Mouse (Mus musculus) liver, adult 2 months (tissue): Measurements from ENCODE around the gene Prkag2. TPM values are rescaled to one million over a fixed set of nuclear protein-coding genes. Genes with fewer than 3 reads are reported as not detected.

Experiments
- DNase-seq: peaks from one replicate; pipeline ENCODE4 v3.0.0-alpha.2; 2011; ENCODE audit warnings: low read depth, low spot score; ENCODE audit errors: extremely low read depth
- H3K27ac ChIP-seq: fragments of 200-500 bp; replicated peaks from 2 replicates; pipeline ENCODE4 v1.5.1; 2012; ENCODE audit warnings: low read depth, mild to moderate bottlenecking, control low read depth, inconsistent platforms, low read length; ENCODE audit not compliant: insufficient read depth
- H3K27me3 ChIP-seq: fragments of 200-500 bp; 2 replicates; pipeline ENCODE4 v1.6.1; 2012; ENCODE audit warnings: mild to moderate bottlenecking, moderate library complexity, low read length, inconsistent platforms; ENCODE audit not compliant: control insufficient read depth, insufficient read depth
- H3K36me3 ChIP-seq: fragments of 200-500 bp; 2 replicates; pipeline ENCODE4 v1.6.1; 2012; ENCODE audit warnings: low read length, inconsistent platforms; ENCODE audit not compliant: control insufficient read depth, insufficient read depth
- H3K4me1 ChIP-seq: fragments of 200-500 bp; 2 replicates; pipeline ENCODE4 v1.6.1; 2011; ENCODE audit warnings: low read length; ENCODE audit not compliant: control insufficient read depth, insufficient read depth
- H3K4me3 ChIP-seq: fragments of 200-500 bp; 2 replicates; pipeline ENCODE4 v1.5.1; 2011; ENCODE audit warnings: low read depth, mild to moderate bottlenecking, control low read depth, low read length, moderate library complexity; ENCODE audit not compliant: insufficient read depth
- H3K79me2 ChIP-seq: fragments of 200-500 bp; 2 replicates; pipeline ENCODE4 v1.6.1; 2012; ENCODE audit warnings: inconsistent platforms, mild to moderate bottlenecking, low read length, moderate library complexity; ENCODE audit not compliant: control insufficient read depth, insufficient read depth
- H3K9ac ChIP-seq: fragments of 200-500 bp; 2 replicates; pipeline ENCODE4 v1.6.1; 2012; ENCODE audit warnings: low read depth, mild to moderate bottlenecking, control low read depth, inconsistent platforms, low read length
- CTCF ChIP-seq: fragments of 200-500 bp; IDR thresholded peaks from 2 replicates; pipeline ENCODE4 v1.5.1; 2011; ENCODE audit warnings: low read depth, low read length, control low read depth
- POLR2A ChIP-seq: fragments of 200-500 bp; IDR thresholded peaks from 2 replicates; pipeline ENCODE4 v1.6.1; 2011; ENCODE audit warnings: low read length, control low read depth; ENCODE audit not compliant: insufficient read depth; ENCODE audit errors: extremely low read depth
- WGBS: fragments of 180-500 bp; shearing (Covaris S2); methylation state at CpG from one replicate; pipeline ENCODE4 v1.1.7; 2018; 5-methylcytosine and 5-hydroxymethylcytosine counted together
- polyA plus RNA-seq: library from polyadenylated mRNA; depleted of rRNA; stranded (reverse); fragments of >200 nt; gene quantifications from 2 replicates; pipeline ENCODE4 v1.2.3, GENCODE M21; 2012
- total RNA-seq: library from RNA; depleted of rRNA; stranded (reverse); fragments of >200 nt; gene quantifications from 2 replicates; pipeline ENCODE4 v1.2.3, GENCODE M21; 2014

Gene Prkag2
- total and polyA plus RNA-seq, 2 experiments: 14.8 to 21.1 TPM

GRCm38 (mm10) chr5:25085170-25085569, 15.3 kb downstream of the Prkag2 start:
- Histone ChIP-seq H3K36me3 (no peaks in the 10 kb centered on the region), H3K27ac (no peak overlapping the region), H3K4me3 (no peak overlapping the region), H3K9ac (no peak overlapping the region), H3K79me2 (peaks cover 33% of the 10 kb centered on the region; the same call in 1 of the 2 replicates), H3K4me1 (peaks cover 22% of the 10 kb centered on the region), H3K27me3 (no peaks in the 10 kb centered on the region)
- TF ChIP-seq CTCF: no peak
- TF ChIP-seq POLR2A: no peak
- WGBS: 89% methylated on average over 10 of the region's 10 CpGs
- DNase-seq: no peak

- TF ChIP-seq POLR2A (no peak), CTCF (no peak)
- Histone ChIP-seq H3K36me3 (no peaks in the 10 kb centered on the region), H3K4me3 (no peak overlapping the region), H3K79me2 (peaks cover 46% of the 10 kb centered on the region; the same call in 1 of the 2 replicates), H3K4me1 (peaks cover 17% of the 10 kb centered on the region), H3K27ac (no peak overlapping the region), H3K9ac (no peak overlapping the region), H3K27me3 (no peaks in the 10 kb centered on the region)
- 46% methylated on average over 7 of the region's 7 CpGs for WGBS
- DNase-seq: no peak
Observed at GRCm38 (mm10) chr5:25083816-25084215, 16.6 kb downstream of the Prkag2 start.

- peaks cover 55% of the 10 kb centered on the region for H3K79me2 ChIP-seq
- H3K4me1 ChIP-seq: peaks cover 15% of the 10 kb centered on the region
- 49% methylated on average over 2 of the region's 2 CpGs for WGBS
- no peaks in the 10 kb centered on the region for H3K27me3 ChIP-seq
- H3K4me3 ChIP-seq: no peak overlapping the region
- H3K9ac ChIP-seq: no peak overlapping the region
- peak; percentile 41 for DNase-seq
- no peak overlapping the region for H3K27ac ChIP-seq
- TF ChIP-seq POLR2A (no peak), CTCF (peak; percentile 82)
- H3K36me3 ChIP-seq: no peaks in the 10 kb centered on the region
Observed at GRCm38 (mm10) chr5:25082542-25082941, 17.9 kb downstream of the Prkag2 start.

- DNase-seq: no peak
Observed at GRCm38 (mm10) chr5:25081545-25081944, 18.9 kb downstream of the Prkag2 start.

GRCm38 (mm10) chr5:25080994-25081393, 19.4 kb downstream of the Prkag2 start:
- no peak for DNase-seq
- TF ChIP-seq CTCF: no peak
- TF ChIP-seq POLR2A: no peak
- H3K27ac ChIP-seq: no peak overlapping the region
- H3K4me3 ChIP-seq: no peak overlapping the region
- no peaks in the 10 kb centered on the region for H3K27me3 ChIP-seq
- peaks cover 4% of the 10 kb centered on the region for H3K4me1 ChIP-seq
- peaks cover 63% of the 10 kb centered on the region for H3K79me2 ChIP-seq
- H3K9ac ChIP-seq: no peak overlapping the region
- 75% methylated on average over 3 of the region's 3 CpGs for WGBS
- no peaks in the 10 kb centered on the region for H3K36me3 ChIP-seq

More at GRCm38 (mm10) chr5:25081545-25081944, 18.9 kb downstream of the Prkag2 start:
- peaks cover 8% of the 10 kb centered on the region for H3K4me1 ChIP-seq
- no peak for TF ChIP-seq POLR2A
- no peak for TF ChIP-seq CTCF
- peaks cover 63% of the 10 kb centered on the region for H3K79me2 ChIP-seq
- 85% methylated on average over 16 of the region's 16 CpGs for WGBS
- no peaks in the 10 kb centered on the region for H3K36me3 ChIP-seq
- H3K27me3 ChIP-seq: no peaks in the 10 kb centered on the region
- no peak overlapping the region for H3K27ac ChIP-seq
- no peak overlapping the region for H3K4me3 ChIP-seq
- H3K9ac ChIP-seq: no peak overlapping the region

- Histone ChIP-seq H3K27me3 (no peaks in the 10 kb centered on the region), H3K27ac (no peak overlapping the region), H3K4me1 (no peaks in the 10 kb centered on the region), H3K9ac (no peak overlapping the region), H3K36me3 (no peaks in the 10 kb centered on the region), H3K4me3 (no peak overlapping the region), H3K79me2 (peaks cover 61% of the 10 kb centered on the region)
- 90% methylated on average over 9 of the region's 9 CpGs for WGBS
- no peak for DNase-seq
- TF ChIP-seq POLR2A (no peak), CTCF (no peak)
Observed at GRCm38 (mm10) chr5:25080438-25080945, 19.9 kb downstream of the Prkag2 start.
